Comparison of ENCODE assay signal across 18 mouse cellular contexts in genomic region chr13:43267216-43267615, GRCm38 (mm10).
"Had no signal": no experiment of that assay in that cellular context is flagged by ENCODE, and none has a peak within 500 bp of the region (broad histone marks: within the 10 kb centered on the region; RNA-seq: fewer than 3 reads in every experiment).

No protein-coding gene starts in this region.

- ATAC-seq: liver, embryonic 12.5 days; midbrain, embryonic 16.5 days had no signal

- H3K4me3 ChIP-seq: liver, embryonic 12.5 days; midbrain, embryonic 10.5 days; myocyte; neural tube, embryonic 13.5 days; neural tube, embryonic 15.5 days had no signal

- H3K9ac ChIP-seq: liver, embryonic 12.5 days; liver, embryonic 14.5 days; lung, embryonic 14.5 days; neural tube, embryonic 13.5 days; neural tube, embryonic 15.5 days had no signal

- H3K36me3 ChIP-seq: liver, embryonic 12.5 days; midbrain, embryonic 10.5 days; neural tube, embryonic 13.5 days; neural tube, embryonic 15.5 days had no signal

- H3K27ac ChIP-seq: liver, embryonic 12.5 days; liver, embryonic 14.5 days; midbrain, embryonic 10.5 days; neural tube, embryonic 13.5 days; neural tube, embryonic 15.5 days had no signal

- H3K9me3 ChIP-seq: liver, embryonic 12.5 days; midbrain, embryonic 10.5 days; neural tube, embryonic 13.5 days; neural tube, embryonic 15.5 days had no signal

- H3K4me2 ChIP-seq: liver, embryonic 12.5 days; lung, embryonic 14.5 days; neural tube, embryonic 13.5 days; neural tube, embryonic 15.5 days had no signal

- DNase-seq: lung, adult 18-20 months; lung, embryonic 14.5 days; lung, postnatal 10 days; lung, postnatal 4 days; midbrain, embryonic 14.5 days; retina, postnatal 1 day; right cerebral cortex, postnatal 14 days; spleen, adult 18-20 months; thymus, adult 2 months; thymus, postnatal 25 days; thymus, postnatal 4 days had no signal

- H3K27me3 ChIP-seq: liver, embryonic 12.5 days; neural tube, embryonic 13.5 days; neural tube, embryonic 15.5 days had no signal
